Mouse (Mus musculus) embryonic facial prominence, embryonic 11.5 days (tissue): Measurements from ENCODE around the gene Prkd2. TPM values are rescaled to one million over a fixed set of nuclear protein-coding genes. Genes with fewer than 3 reads are reported as not detected.

Experiments
- ATAC-seq: fragments of 200-750 bp; cut with Nextera tagmentation; replicated peaks from 2 replicates; pipeline ENCODE4 v1.8.0; 2017; ENCODE audit warnings: low read depth; ENCODE audit not compliant: insufficient number of reproducible peaks, low FRiP score, low TSS enrichment
- DNase-seq: peaks from one replicate; pipeline ENCODE4 v3.0.0-alpha.2; 2015; ENCODE audit warnings: low spot score
- H3K27ac ChIP-seq: fragments of 300-500 bp; sonication (generic); replicated peaks from 2 replicates; pipeline ENCODE4 v1.5.1; 2014; ENCODE audit warnings: mild to moderate bottlenecking, low read depth, low read length, control low read depth
- H3K27me3 ChIP-seq: fragments of 300-500 bp; sonication (generic); 2 replicates; pipeline ENCODE4 v1.6.1; 2014; ENCODE audit warnings: mild to moderate bottlenecking, low read length, moderate library complexity, mixed read lengths; ENCODE audit not compliant: control insufficient read depth, insufficient read depth
- H3K36me3 ChIP-seq: fragments of 300-500 bp; sonication (generic); replicated peaks from 2 replicates; pipeline ENCODE4 v1.6.1; 2014; ENCODE audit warnings: low read depth, mild to moderate bottlenecking, low read length, moderate library complexity, mixed read lengths; ENCODE audit not compliant: control insufficient read depth, insufficient read depth
- H3K4me1 ChIP-seq: fragments of 300-500 bp; sonication (generic); 2 replicates; pipeline ENCODE4 v1.6.1; 2014; ENCODE audit warnings: low read length, mixed read lengths; ENCODE audit not compliant: control insufficient read depth, insufficient read depth
- H3K4me2 ChIP-seq: fragments of 300-500 bp; sonication (generic); 2 replicates; pipeline ENCODE4 v1.6.1; 2014; ENCODE audit warnings: low read depth, mild to moderate bottlenecking, control low read depth, low read length, moderate library complexity
- H3K4me3 ChIP-seq: fragments of 300-500 bp; sonication (generic); 2 replicates; pipeline ENCODE4 v1.5.1; 2014; ENCODE audit warnings: low read depth, low read length, control low read depth
- H3K9ac ChIP-seq: fragments of 300-500 bp; sonication (generic); replicated peaks from 2 replicates; pipeline ENCODE4 v1.6.1; 2014; ENCODE audit warnings: mild to moderate bottlenecking, control low read depth, low read length
- H3K9me3 ChIP-seq: fragments of 300-500 bp; sonication (generic); replicated peaks from 2 replicates; pipeline ENCODE4 v1.6.1; 2016; ENCODE audit warnings: mild to moderate bottlenecking, low read length, inconsistent platforms, mixed read lengths; ENCODE audit not compliant: control insufficient read depth
- WGBS: fragments of 180-500 bp; shearing (Covaris S2); extraction: QIAGEN DNeasy Blood & Tissue Kit; methylation state at CpG from one replicate; pipeline ENCODE4 v1.1.7; 2014; 5-methylcytosine and 5-hydroxymethylcytosine counted together
- polyA plus RNA-seq: library from polyadenylated mRNA; unstranded; fragments of >200 nt; fragmentation: Nextera tagmentation; extraction: Ambion mirVana; gene quantifications from 2 replicates; pipeline ENCODE4 v1.2.1, GENCODE M21; 2014

Prkd2 gene
- polyA plus RNA-seq, 1 experiment from 2014 or later, result 10.1 TPM

DNA sequence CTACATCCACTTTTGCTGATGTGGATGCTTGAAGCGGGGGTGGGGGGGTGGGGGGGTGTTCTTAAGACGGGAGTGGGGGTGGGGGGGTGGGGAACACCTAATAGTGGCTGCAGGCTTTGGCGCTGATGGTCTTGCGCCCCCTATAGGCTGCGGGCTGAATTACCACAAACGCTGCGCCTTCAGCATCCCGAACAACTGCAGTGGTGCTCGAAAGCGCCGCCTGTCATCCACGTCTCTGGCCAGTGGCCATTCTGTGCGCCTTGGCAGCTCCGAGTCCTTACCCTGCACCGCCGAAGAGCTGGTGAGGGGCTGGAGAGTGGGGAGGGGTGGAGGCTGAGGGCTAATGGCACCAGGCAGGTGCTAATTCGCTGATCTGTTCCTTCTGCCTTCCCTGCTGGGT is 5.9 kb downstream of the Prkd2 start:
- Histone ChIP-seq H3K4me1 (peaks cover 3% of the 10 kb centered on the region; the same call in 1 of the 2 replicates), H3K27me3 (no peaks in the 10 kb centered on the region), H3K36me3 (0 out of 2 replicates have a peak, but pooled peaks cover 3% of the 10 kb centered on the region), H3K9me3 (no peaks in the 10 kb centered on the region), H3K4me2 (no peak overlapping the region), H3K27ac (no peak overlapping the region), H3K4me3 (no peak overlapping the region), H3K9ac (no peak overlapping the region)
- peak; percentile 61 for DNase-seq
- WGBS, result 18% methylated on average over 17 of the region's 17 CpGs
- ATAC-seq, result no peak

- H3K9ac ChIP-seq, result no peak overlapping the region
- WGBS, result 96% methylated on average over 4 of the region's 4 CpGs
- no peaks in the 10 kb centered on the region for H3K4me1 ChIP-seq
- H3K9me3 ChIP-seq, result no peaks in the 10 kb centered on the region
- peaks cover 5% of the 10 kb centered on the region for H3K36me3 ChIP-seq
- H3K27ac ChIP-seq, result no peak overlapping the region
- no peak for DNase-seq
- no peak overlapping the region for H3K4me2 ChIP-seq
- H3K27me3 ChIP-seq, result no peaks in the 10 kb centered on the region
- H3K4me3 ChIP-seq, result no peak overlapping the region
- no peak for ATAC-seq
These were observed 8.9 kb downstream of the Prkd2 start for GRCm38 (mm10) chr7:16851636-16852035.

DNA sequence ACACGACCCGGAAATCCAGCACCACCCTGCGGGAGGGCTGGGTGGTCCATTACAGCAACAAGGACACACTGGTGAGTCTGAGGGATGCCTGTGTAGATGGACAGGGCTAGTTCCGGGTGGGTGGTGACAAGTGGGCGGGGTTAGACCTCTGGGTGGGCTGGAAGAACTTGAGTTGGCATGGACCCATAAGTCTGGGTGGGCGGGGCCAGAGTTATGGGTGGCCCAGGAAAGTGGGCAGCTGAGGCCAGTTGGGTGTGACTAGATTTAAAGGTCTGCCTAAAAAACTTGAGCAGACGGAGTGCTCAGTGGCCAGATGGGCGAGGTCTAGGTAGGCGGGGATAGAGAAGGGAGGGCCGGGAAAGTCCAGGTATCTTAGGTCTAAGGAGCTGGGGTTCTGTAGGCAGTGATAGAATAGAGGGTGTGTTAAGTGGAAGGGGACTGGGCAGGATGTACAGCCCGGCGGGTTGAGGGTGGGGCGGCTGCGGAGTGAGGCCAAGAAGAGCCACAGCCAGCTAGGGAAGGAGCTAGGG is 10.7 kb downstream of the Prkd2 start:
- Histone ChIP-seq H3K27ac (no peak overlapping the region), H3K4me1 (no peaks in the 10 kb centered on the region), H3K36me3 (peaks cover 5% of the 10 kb centered on the region), H3K27me3 (no peaks in the 10 kb centered on the region), H3K4me3 (no peak overlapping the region), H3K9ac (no peak overlapping the region), H3K4me2 (no peak overlapping the region), H3K9me3 (no peaks in the 10 kb centered on the region)
- 82% methylated on average over 14 of the region's 14 CpGs for WGBS
- ATAC-seq, result no peak; the same call in 1 of the 2 replicates
- no peak for DNase-seq

DNA sequence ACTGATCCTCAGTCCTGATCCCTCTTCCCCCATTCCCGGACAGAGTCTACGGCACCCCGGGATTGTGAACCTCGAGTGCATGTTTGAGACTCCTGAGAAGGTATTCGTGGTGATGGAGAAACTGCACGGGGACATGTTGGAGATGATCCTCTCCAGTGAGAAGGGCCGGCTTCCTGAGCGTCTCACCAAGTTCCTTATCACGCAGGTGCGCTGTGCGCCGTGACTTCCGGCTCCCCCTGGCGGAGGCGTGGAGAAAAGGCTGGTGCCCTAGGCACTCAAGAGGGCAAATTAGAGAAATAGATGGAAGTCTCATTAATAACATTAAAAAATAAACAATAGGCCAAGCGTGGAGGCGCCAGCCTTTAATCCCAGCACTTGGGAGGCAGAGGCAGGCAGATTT is 15.6 kb downstream of the Prkd2 start:
- no peaks in the 10 kb centered on the region for H3K9me3 ChIP-seq
- peak; percentile 49 for DNase-seq
- no peak overlapping the region for H3K9ac ChIP-seq
- H3K36me3 ChIP-seq, result peaks cover 3% of the 10 kb centered on the region
- no peak for ATAC-seq
- WGBS, result 17% methylated on average over 17 of the region's 17 CpGs
- H3K4me1 ChIP-seq, result no peaks in the 10 kb centered on the region
- H3K27ac ChIP-seq, result no peak overlapping the region
- H3K27me3 ChIP-seq, result no peaks in the 10 kb centered on the region
- no peak overlapping the region for H3K4me2 ChIP-seq
- H3K4me3 ChIP-seq, result no peak overlapping the region

DNA sequence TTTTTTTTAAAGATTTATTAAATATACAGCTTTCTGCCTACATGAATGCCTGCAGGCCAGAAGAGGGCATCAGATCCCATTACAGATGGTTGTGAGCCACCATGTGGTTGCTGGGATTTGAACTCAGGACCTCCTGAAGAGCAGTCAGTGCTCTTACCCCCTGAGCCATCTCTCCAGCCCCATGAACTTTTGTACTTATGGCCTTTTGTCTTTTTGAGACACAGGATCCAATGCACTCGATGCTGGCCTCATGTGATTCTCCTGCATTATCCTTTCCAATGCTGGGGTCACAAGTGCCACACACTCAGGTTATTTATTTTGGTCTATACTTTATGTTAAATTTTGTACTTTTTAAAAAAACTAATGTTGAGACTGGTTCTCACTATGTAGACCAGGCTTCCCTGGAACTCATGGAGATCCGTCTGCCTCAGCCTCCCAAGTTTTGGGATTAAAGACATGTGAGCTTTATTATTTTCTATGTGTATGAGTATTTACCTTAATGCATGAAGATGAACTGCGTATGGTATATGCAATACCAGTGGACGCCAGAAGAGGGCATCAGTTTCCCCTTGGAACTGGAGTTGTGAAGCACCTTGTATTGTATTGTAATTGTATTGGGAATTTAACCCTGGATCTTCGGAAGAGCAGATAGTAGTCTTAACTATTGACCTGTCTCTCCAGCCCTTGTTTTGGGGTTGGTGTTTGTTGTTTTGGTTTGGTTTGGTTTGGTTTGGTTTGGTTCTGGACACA is 17.4 kb downstream of the Prkd2 start:
- Histone ChIP-seq H3K36me3 (peaks cover 5% of the 10 kb centered on the region), H3K27me3 (no peaks in the 10 kb centered on the region), H3K4me1 (no peaks in the 10 kb centered on the region), H3K9me3 (no peaks in the 10 kb centered on the region), H3K4me2 (no peak overlapping the region), H3K9ac (no peak overlapping the region), H3K27ac (no peak overlapping the region), H3K4me3 (no peak overlapping the region)
- 29% methylated on average over 5 of the region's 5 CpGs for WGBS
- ATAC-seq (no peak), DNase-seq (peak; percentile 72)

DNA sequence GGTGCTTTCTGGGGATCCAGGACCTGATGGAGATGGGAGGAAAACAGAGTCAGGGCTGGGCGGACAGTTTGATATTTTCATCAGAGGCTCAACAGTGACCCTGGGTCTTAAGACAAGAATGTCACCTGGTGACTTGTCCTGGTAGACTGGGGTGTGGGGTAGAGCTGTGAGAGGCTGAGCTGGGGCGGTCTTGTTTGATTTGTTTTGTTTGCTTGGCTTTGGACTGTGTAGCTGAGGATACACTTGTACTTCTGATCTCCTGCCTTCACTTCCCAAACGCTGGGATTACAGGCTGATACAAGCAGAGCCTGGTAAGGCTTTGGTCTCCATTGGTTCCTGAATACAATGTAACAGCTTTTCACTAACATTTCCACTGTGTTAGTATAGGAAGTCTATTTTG is 24.8 kb downstream of the Prkd2 start:
- Histone ChIP-seq H3K9me3 (no peaks in the 10 kb centered on the region), H3K4me3 (no peak overlapping the region), H3K27ac (no peak overlapping the region), H3K4me1 (no peaks in the 10 kb centered on the region), H3K27me3 (no peaks in the 10 kb centered on the region), H3K4me2 (no peak overlapping the region), H3K9ac (no peak overlapping the region), H3K36me3 (peaks cover 2% of the 10 kb centered on the region)
- WGBS, result 85% methylated on average over 3 of the region's 3 CpGs
- ATAC-seq (no peak), DNase-seq (no peak)

DNA sequence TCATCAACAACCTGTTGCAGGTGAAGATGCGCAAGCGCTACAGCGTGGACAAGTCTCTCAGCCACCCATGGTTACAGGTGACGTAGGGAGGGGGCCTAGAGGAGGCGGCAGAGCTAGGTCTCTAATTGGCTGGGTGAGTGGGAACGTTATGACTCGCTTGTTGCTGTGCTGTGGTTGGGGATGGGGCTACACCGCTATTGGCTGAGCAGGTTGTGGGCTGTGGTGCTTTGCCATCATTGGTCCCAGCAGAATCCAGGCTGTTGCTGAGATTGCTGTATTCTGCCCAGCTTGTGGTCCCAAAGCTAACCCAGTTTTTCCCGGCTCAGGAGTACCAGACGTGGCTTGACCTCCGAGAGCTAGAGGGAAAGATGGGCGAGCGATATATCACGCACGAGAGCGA is 26.8 kb downstream of the Prkd2 start:
- Histone ChIP-seq H3K9me3 (no peaks in the 10 kb centered on the region), H3K4me1 (no peaks in the 10 kb centered on the region), H3K4me3 (peak overlapping the region; percentile 13; the same call in 1 of the 2 replicates), H3K9ac (no peak overlapping the region), H3K36me3 (peaks cover under 1% of the 10 kb centered on the region), H3K4me2 (peak overlapping the region; percentile 42), H3K27ac (no peak overlapping the region), H3K27me3 (no peaks in the 10 kb centered on the region)
- DNase-seq (peak; percentile 87), ATAC-seq (peak; percentile 91)
- WGBS, result 20% methylated on average over 16 of the region's 16 CpGs

GRCm38 (mm10) chr7:16871600-16871999 is 28.9 kb downstream of the Prkd2 start:
- 81% methylated on average over 10 of the region's 10 CpGs for WGBS
- no peaks in the 10 kb centered on the region for H3K4me1 ChIP-seq
- H3K36me3 ChIP-seq, result no peaks in the 10 kb centered on the region; the same call in 1 of the 2 replicates
- no peak overlapping the region for H3K4me2 ChIP-seq
- H3K27me3 ChIP-seq, result no peaks in the 10 kb centered on the region
- H3K9me3 ChIP-seq, result no peaks in the 10 kb centered on the region
- H3K9ac ChIP-seq, result no peak overlapping the region
- DNase-seq, result no peak
- no peak for ATAC-seq
- H3K27ac ChIP-seq, result no peak overlapping the region
- H3K4me3 ChIP-seq, result no peak overlapping the region
